Mouse (Mus musculus) myocyte (in vitro differentiated cells): ENCODE results near the gene Gm37240.

Experiments used
- POLR2A ChIP-seq: IDR thresholded peaks from one replicate; pipeline ENCODE4 v1.6.1; 2011; ENCODE audit warnings: low read depth, mild to moderate bottlenecking, control low read depth, moderate library complexity; ENCODE audit not compliant: insufficient read length
- REST ChIP-seq: IDR thresholded peaks from one replicate; pipeline ENCODE4 v1.6.1; 2011; ENCODE audit warnings: mild to moderate bottlenecking, control low read depth, moderate library complexity; ENCODE audit not compliant: insufficient read depth, insufficient read length

DNA sequence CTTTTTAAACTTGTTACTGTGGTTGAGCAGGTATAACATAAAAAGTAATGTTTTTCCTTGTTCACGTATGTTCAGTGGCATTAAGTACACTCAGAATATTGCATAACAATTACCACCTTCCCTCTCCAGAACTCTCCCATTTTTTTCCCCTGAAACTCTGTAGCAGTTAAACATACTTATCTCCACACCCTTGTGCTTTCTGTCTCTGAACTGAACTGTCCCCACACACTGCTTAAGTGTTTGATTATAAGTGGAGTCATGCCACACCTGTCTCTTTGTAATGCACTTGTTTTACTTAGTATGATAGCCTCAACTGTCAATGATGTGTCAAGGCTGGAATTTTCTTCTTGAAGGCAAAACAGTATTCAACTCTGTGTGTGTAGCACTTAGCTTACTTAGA, 963.6 kb downstream of the Gm37240 start:
- no peak for TF ChIP-seq POLR2A
- TF ChIP-seq REST, result no peak
